Mouse (Mus musculus): Measurements from ENCODE around the gene Snx6. TPM values are rescaled to one million over a fixed set of nuclear protein-coding genes. Genes with fewer than 3 reads are reported as not detected.

The Snx6 gene
- total and polyA plus RNA-seq, 3 experiments, result 33.7 to 42.4 TPM; not detected in 1

- H3K4me3 ChIP-seq (ENCODE audit: control insufficient read depth in 1 of 2, insufficient read depth in 1 of 2, low read depth in 2 of 2, low read length in 2 of 2), result peak overlapping the region in 1 of 2 experiments; percentile 19; a peak in 2 of 4 replicates
- no peaks in the 10 kb centered on the region for H3K79me2 ChIP-seq (ENCODE audit: control insufficient read depth, insufficient read depth, low read length, poor library complexity)
- TF ChIP-seq TAL1 (IDR thresholded peaks at IDR 0.05; ENCODE audit: low read length) (no peak), RCOR1 (IDR thresholded peaks at IDR 0.05; ENCODE audit: low read depth, low read length) (no peak), USF1 (IDR thresholded peaks at IDR 0.05; ENCODE audit: low read depth, low read length) (no peak), GATA1 (IDR thresholded peaks at IDR 0.05; ENCODE audit: low read depth, low read length) (no peak), MAX (IDR thresholded peaks at IDR 0.05; ENCODE audit: low read length) (no peak), RAD21 (IDR thresholded peaks at IDR 0.05; ENCODE audit: low read depth, low read length) (no peak), MAZ (IDR thresholded peaks at IDR 0.05; ENCODE audit: low read depth, low read length) (no peak), CHD1 (IDR thresholded peaks at IDR 0.05; ENCODE audit: low read depth, low read length) (no peak), MAFK (IDR thresholded peaks at IDR 0.05; ENCODE audit: borderline replicate concordance, low read depth, low read length) (no peak), MYB (IDR thresholded peaks at IDR 0.05; ENCODE audit: low read depth, low read length) (no peak), E2F4 (IDR thresholded peaks at IDR 0.05; ENCODE audit: borderline replicate concordance, low read depth, low read length) (no peak), POLR2A (IDR thresholded peaks at IDR 0.05; ENCODE audit: control insufficient read depth in 1 of 2, insufficient read depth in 1 of 2, low read depth in 1 of 2, low read length in 2 of 2, poor library complexity in 1 of 2) (no peak)
These were observed 9.9 kb upstream of the Snx6 start for GRCm38 (mm10) chr12:54805254-54806002.

DNA sequence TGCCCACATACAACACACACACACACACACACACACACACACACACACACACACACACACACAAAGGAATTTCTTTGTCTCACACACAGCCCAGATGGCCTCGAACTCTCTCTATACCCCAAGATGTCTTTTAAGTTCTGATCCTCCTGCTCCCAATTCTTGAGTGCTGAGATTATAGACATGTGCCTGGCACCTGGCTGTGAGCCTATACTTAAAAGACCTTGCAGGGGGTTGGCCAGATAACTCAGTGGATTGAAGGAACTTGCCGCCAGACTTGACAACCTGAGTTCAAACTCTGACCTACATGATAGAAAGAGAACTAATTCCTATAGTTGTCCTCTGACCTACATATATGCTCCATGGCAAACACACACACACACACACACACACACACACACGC lies 8.0 kb upstream of the Snx6 start:
- TF ChIP-seq CHD1 (IDR thresholded peaks at IDR 0.05; ENCODE audit: low read depth, low read length) (no peak), UBTF (IDR thresholded peaks at IDR 0.05; ENCODE audit: borderline replicate concordance, insufficient read depth, low read depth, low read length) (no peak), MXI1 (IDR thresholded peaks at IDR 0.05; ENCODE audit: low read depth, low read length) (no peak), ZC3H11A (IDR thresholded peaks at IDR 0.05; ENCODE audit: low read depth, low read length) (no peak), BHLHE40 (IDR thresholded peaks at IDR 0.05; ENCODE audit: borderline replicate concordance, low read depth, low read length) (no peak), E2F4 (IDR thresholded peaks at IDR 0.05; ENCODE audit: borderline replicate concordance, low read depth, low read length) (no peak), HCFC1 (IDR thresholded peaks at IDR 0.05; ENCODE audit: low read depth, low read length) (no peak), USF1 (IDR thresholded peaks at IDR 0.05; ENCODE audit: low read depth, low read length) (no peak), ETS1 (IDR thresholded peaks at IDR 0.05; ENCODE audit: low read depth, low read length) (no peak), USF2 (IDR thresholded peaks at IDR 0.05; ENCODE audit: borderline replicate concordance in 1 of 2, insufficient read depth in 1 of 2, low read depth in 1 of 2, low read length in 2 of 2) (no peak), SMC3 (IDR thresholded peaks at IDR 0.05; ENCODE audit: low read depth, low read length) (no peak), TBP (IDR thresholded peaks at IDR 0.05; ENCODE audit: low read depth, low read length) (no peak), MAX (IDR thresholded peaks at IDR 0.05; ENCODE audit: low read length) (no peak), RCOR1 (IDR thresholded peaks at IDR 0.05; ENCODE audit: low read depth, low read length) (no peak), ZKSCAN1 (IDR thresholded peaks at IDR 0.05; ENCODE audit: low read depth, low read length) (no peak), SIN3A (IDR thresholded peaks at IDR 0.05; ENCODE audit: low read length) (no peak), MAZ (IDR thresholded peaks at IDR 0.05; ENCODE audit: low read depth, low read length) (no peak), ZNF384 (IDR thresholded peaks at IDR 0.05; ENCODE audit: low read depth, low read length) (no peak)
- peaks cover 0 to 13% of the 10 kb centered on the region in 2 experiments; a peak in 2 of 4 replicates for H3K36me3 ChIP-seq (ENCODE audit: control insufficient read depth in 1 of 2, insufficient read depth in 2 of 2, low read length in 2 of 2)
- H3K9me3 ChIP-seq (replicated peaks; ENCODE audit: insufficient read depth, low read length), result no peaks in the 10 kb centered on the region
- H3K4me1 ChIP-seq (ENCODE audit: control insufficient read depth in 1 of 2, insufficient read depth in 2 of 2, low read length in 2 of 2), result peaks cover 7 to 11% of the 10 kb centered on the region in 2 experiments
- no peak overlapping the region for H3K4me3 ChIP-seq (ENCODE audit: control insufficient read depth in 1 of 2, insufficient read depth in 1 of 2, low read depth in 2 of 2, low read length in 2 of 2)
- no peak overlapping the region for H3K27ac ChIP-seq (ENCODE audit: control insufficient read depth, low read depth, low read length)
- no peaks in the 10 kb centered on the region for H3K27me3 ChIP-seq (ENCODE audit: control insufficient read depth in 1 of 2, insufficient read depth in 2 of 2, low read length in 2 of 2)
- H3K9ac ChIP-seq (ENCODE audit: control insufficient read depth, low read depth, low read length, poor library complexity, severe bottlenecking), result no peak overlapping the region
- DNase-seq (ENCODE audit: low read depth, low spot score), result no peak
- no peaks in the 10 kb centered on the region for H3K79me2 ChIP-seq (ENCODE audit: control insufficient read depth, insufficient read depth, low read length, poor library complexity)

More at GRCm38 (mm10) chr12:54805254-54806002, 9.9 kb upstream of the Snx6 start:
- Histone ChIP-seq H3K4me1 (ENCODE audit: control insufficient read depth in 1 of 2, insufficient read depth in 2 of 2, low read length in 2 of 2) (peaks cover 7 to 17% of the 10 kb centered on the region in 2 experiments), H3K27me3 (ENCODE audit: control insufficient read depth in 1 of 2, insufficient read depth in 2 of 2, low read length in 2 of 2) (no peaks in the 10 kb centered on the region), H3K36me3 (ENCODE audit: control insufficient read depth in 1 of 2, insufficient read depth in 2 of 2, low read length in 2 of 2) (peaks cover 0 to 13% of the 10 kb centered on the region in 2 experiments; a peak in 2 of 4 replicates), H3K9ac (ENCODE audit: control insufficient read depth, low read depth, low read length, poor library complexity, severe bottlenecking) (peak overlapping the region; percentile 39), H3K9me3 (replicated peaks; ENCODE audit: insufficient read depth, low read length) (no peaks in the 10 kb centered on the region), H3K27ac (ENCODE audit: control insufficient read depth, low read depth, low read length) (peak overlapping the region; percentile 18; the same call in 1 of the 2 replicates)
- DNase-seq (ENCODE audit: low read depth, low spot score), result peak; percentile 39

Data from MEL (cell line).